Mouse (Mus musculus) kidney, postnatal 4 days (tissue): ENCODE results near the gene Hyls1.

Experiments used
- DNase-seq, 2 experiments: peaks; one replicate each; pipeline ENCODE4 v3.0.0; 2021; ENCODE audit warnings: mixed read lengths in 2 of 2

The Hyls1 gene

GRCm38 (mm10) chr9:35543099-35543860, 26.9 kb downstream of the Hyls1 start:
- no peak for DNase-seq

DNA sequence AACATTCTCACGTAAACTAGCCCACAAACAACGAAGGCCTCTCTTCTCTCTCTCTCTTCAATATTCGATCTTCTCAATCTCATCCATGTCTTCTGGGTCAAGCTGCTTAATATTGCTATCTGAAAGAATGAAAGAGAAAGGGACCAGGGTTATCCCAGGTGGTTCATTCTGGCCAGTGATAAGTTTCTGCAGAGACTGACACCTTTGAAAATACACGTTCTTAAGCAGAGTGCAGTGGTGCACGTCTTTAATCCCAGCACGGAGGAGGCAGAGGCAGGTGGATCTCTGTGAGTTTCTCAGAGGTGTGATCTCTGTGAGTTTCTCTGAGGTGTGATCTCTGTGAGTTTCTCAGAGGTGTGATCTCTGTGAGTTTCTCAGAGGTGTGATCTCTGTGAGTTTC, 28.3 kb downstream of the Hyls1 start:
- DNase-seq = no peak

DNA sequence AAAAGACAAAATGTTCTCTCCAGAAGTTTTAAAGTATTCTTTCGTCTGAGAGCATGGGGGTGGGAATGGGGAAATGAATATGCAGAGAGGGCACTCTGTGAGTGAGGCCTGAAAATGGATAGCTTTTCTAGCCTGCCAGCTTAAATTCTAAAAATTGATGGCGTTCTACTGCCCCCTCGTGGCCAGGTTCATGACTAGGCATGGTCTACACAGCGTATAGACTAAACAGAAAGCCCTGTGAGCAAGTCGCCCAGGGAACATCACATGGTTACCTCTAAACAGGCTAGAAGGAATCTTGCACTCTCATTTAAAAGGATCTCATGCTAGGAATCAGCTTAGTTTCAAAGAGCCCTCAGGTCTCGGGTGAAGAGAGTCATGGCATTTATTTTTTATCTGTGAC, 28.7 kb downstream of the Hyls1 start:
- DNase-seq = peak; percentile 90 to 91

- no peak for DNase-seq
Measured at GRCm38 (mm10) chr9:35541024-35541423, 29.2 kb downstream of the Hyls1 start.

- DNase-seq = no peak
Measured at GRCm38 (mm10) chr9:35539001-35539750, 31.0 kb downstream of the Hyls1 start.

DNA sequence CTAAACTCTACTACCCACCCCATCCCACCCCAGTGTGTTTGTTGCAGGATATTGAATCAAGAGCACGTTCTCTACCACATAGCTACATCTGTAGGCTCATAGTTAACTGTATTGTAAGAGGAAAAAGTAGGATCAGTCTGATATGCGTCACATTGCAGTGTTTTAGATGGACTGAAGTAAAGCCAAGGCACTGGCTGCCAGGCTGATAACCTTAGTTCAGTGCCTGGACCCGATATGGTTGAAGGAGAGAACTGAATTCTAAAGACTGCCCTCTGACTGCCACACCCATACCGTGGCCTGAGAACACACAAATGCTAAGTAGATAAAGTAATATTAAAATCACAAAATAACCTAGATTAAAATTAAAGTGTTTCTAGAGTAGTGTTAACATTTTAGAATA, 34.3 kb downstream of the Hyls1 start:
- no peak for DNase-seq

DNA sequence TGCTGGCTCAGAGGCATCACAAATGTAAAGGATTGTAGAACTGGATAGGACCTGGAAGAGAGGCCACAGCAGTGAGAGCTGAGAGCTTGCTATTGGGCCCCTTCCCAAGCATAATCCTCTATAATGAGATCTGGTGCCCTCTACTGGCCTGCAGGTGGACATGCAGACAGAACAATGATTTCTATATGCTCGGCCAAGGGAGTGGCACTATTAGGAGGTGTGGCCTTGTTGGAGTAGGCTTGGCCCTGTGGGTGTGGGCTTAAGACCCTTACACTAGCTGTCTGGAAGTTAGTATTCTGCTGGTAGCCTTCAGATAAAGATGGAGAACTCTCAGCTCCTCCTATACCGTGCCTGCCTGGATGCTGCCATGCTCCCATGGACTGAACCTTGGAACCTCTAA, 35.1 kb downstream of the Hyls1 start:
- peak; percentile 48 to 61 for DNase-seq

DNA sequence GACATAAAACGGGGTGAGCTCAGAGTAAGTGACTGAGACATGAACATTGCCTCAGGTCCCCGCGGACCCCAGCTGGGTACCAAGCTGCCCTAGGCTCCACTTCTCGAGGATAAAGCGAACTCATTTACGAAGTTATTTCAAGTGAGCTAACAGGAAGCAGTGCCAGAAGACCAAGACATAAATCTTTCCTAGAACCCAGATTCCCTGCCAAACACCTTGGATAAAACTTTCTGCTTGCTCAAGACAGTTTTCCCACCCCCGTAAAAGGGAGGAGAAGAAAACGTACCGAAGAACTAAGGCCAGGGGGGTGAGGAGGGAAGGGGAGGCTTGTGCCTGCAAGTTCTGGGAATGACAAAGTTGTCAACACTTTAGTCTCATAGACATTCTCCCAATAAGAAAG, 36.9 kb downstream of the Hyls1 start:
- no peak for DNase-seq

GRCm38 (mm10) chr9:35529796-35530195, 40.4 kb downstream of the Hyls1 start:
- no peak for DNase-seq

- no peak for DNase-seq
Measured at GRCm38 (mm10) chr9:35529141-35529540, 41.1 kb downstream of the Hyls1 start.

DNA sequence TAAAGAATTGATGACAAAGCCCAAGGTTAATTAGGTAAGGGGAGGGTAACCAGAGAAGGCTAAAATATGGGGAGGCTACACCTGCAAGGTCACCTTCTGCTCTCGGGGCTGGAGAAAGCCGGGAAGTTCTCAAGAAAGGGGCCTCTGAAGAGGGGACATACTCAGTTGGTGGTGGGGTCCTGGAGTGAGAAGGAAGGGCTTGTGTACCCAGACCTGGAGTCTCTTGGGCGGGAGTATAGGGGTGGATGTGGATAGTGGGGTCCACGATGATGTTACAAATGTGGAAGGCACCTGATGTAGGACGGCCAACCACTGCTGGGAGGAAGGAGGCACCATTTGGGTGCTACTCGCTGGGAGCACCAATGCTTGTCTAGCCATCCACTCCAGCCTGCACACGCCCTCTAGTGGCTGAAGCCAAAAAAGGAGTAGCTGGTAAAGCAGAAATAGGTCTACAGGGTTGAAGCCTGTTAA, 46.2 kb downstream of the Hyls1 start:
- DNase-seq = peak; percentile 77 to 83

GRCm38 (mm10) chr9:35523541-35523940, 46.7 kb downstream of the Hyls1 start:
- peak; percentile 21 to 33 for DNase-seq

- no peak for DNase-seq
Measured at GRCm38 (mm10) chr9:35522821-35523515, 47.2 kb downstream of the Hyls1 start.

DNA sequence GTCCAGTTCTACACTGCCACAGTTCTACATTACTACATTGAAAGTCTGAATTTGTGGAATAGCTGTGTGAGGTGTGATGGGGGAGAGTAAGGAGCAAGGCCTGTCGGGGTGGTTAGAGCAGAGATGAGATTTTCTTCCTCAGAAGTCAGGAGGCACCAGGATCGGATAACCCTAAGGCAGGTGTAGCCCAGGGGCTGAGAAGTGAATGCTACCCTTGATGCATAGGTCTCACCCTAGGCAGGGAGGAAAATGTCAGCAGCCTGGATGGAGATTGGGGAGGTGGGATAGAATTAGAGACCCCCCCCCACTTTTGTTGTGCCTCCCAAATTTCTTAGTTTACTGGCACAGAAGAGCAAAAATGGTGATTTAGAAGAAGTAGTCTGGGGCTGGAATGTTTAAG, 48.0 kb downstream of the Hyls1 start:
- DNase-seq = no peak

- DNase-seq = no peak
Measured at GRCm38 (mm10) chr9:35520631-35521348, 49.4 kb downstream of the Hyls1 start.

DNA sequence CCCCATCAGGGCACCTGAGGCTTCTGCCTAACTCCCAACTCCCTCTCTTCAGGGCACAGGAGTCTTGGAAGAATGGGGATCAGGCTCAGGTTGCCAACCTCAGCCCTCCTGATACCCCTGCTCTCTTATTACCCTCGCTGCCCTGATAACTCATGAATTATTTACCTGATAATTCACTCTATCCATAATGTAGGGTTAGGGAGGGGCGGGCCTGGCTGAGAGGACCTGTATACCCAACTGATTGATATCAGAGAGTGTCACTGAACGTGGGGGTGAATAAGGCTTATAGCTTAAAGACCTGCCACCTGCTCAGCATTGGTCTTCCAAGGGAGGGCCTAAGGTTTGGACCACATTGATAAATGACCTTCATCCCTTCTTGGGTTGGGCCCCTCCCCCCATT, 52.0 kb downstream of the Hyls1 start, which contains the start of gene Gm1113:
Gm1113 (minus strand) TSS at position 101 of the 400 bp plus-strand sequence.
- DNase-seq = no peak

GRCm38 (mm10) chr9:35516711-35517110, 53.5 kb downstream of the Hyls1 start:
- no peak for DNase-seq

DNA sequence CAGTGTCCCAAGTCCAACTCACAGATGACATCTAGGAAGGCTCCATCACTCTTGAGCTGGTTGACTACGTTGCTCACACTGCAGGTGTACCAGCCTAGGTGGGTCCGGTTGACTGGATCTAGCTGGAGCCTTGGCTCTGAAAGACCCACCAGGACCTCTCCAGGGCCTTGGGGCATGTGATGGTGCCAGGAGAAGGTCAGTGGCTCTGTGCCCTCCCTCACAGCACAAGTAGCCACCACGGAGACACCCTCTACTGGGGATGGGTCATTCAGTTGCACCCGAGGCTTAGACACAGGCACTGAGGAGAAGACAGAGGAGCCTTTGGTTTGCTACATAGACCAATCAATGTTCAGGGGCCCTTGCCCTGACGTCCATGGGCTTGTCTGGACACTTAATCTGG, 54.0 kb downstream of the Hyls1 start:
- no peak for DNase-seq

DNA sequence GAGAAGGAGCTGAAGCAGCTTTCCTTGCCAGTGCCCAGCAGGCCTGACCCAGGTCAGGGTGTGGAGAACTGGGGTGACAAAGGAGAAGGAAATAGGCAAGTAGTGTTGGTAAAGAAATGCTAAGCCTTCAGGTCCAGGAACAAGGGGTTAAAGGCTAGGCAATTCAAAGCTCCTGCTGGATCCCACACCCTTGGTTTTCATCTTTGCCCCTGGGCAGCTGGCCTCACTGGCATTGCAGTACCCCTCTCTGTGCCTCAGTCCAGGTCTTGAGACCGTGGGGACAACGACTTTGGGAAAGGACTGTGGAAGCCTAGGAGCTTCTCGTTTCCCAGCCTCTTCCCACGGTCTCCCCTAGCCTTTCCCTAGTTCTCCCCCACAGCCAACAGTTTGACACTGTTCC, 56.3 kb downstream of the Hyls1 start:
- no peak for DNase-seq
